Mouse (Mus musculus): ENCODE data around the gene Fbxo5. TPM values are rescaled to one million over a fixed set of nuclear protein-coding genes. Genes with fewer than 3 reads are reported as not detected.

Fbxo5 gene
- 1.0 TPM for polyA plus RNA-seq (2014; fragmentation: Illumina TruSeq; extraction: RNeasy Lipid Tissue Mini Kit (QIAGEN cat#74804); ENCODE audit: low read depth, low replicate concordance)

GRCm38 (mm10) chr10:5805243-5805730 is at the start of gene Fbxo5:
Gene Fbxo5 (minus strand): TSS chr10:5805600.

GRCm38 (mm10) chr10:5823740-5824491 is 18.5 kb upstream of the Fbxo5 start, which contains the start of gene Mtrf1l:
Gene Mtrf1l (minus strand): TSS chr10:5823910.

Other genes starting within 250 kb of the Fbxo5 start
- 4.6 TPM for gene Myct1, start 211.8 kb downstream of the Fbxo5 start, polyA plus RNA-seq (2014; fragmentation: Illumina TruSeq; extraction: RNeasy Lipid Tissue Mini Kit (QIAGEN cat#74804); ENCODE audit: low read depth, low replicate concordance)
- gene Vip, start 166.4 kb downstream of the Fbxo5 start, polyA plus RNA-seq (2014; fragmentation: Illumina TruSeq; extraction: RNeasy Lipid Tissue Mini Kit (QIAGEN cat#74804); ENCODE audit: low read depth, low replicate concordance): not detected
- 19.7 TPM for gene Mtrf1l, start 18.3 kb upstream of the Fbxo5 start, polyA plus RNA-seq (2014; fragmentation: Illumina TruSeq; extraction: RNeasy Lipid Tissue Mini Kit (QIAGEN cat#74804); ENCODE audit: low read depth, low replicate concordance)
- gene Rgs17, start 116.8 kb upstream of the Fbxo5 start, polyA plus RNA-seq (2014; fragmentation: Illumina TruSeq; extraction: RNeasy Lipid Tissue Mini Kit (QIAGEN cat#74804); ENCODE audit: low read depth, low replicate concordance): not detected